Mouse (Mus musculus) liver, embryonic 12.5 days (tissue): ENCODE measurements around the gene Prune2. TPM values are rescaled to one million over a fixed set of nuclear protein-coding genes. Genes with fewer than 3 reads are reported as not detected.

Source experiments
- polyA plus RNA-seq: library from polyadenylated mRNA; unstranded; fragments of >200 nt; fragmentation: Nextera tagmentation; extraction: Ambion mirVana; gene quantifications from 2 replicates; pipeline ENCODE4 v1.2.1, GENCODE M21; 2016

Prune2 gene
- polyA plus RNA-seq, 1 experiment from 2014 or later, result 0.95 TPM

Other genes starting within 250 kb of the Prune2 start
- 10.0 and 10.8 TPM in 2 replicates for gene Vps13a, start 175.2 kb upstream of the Prune2 start, polyA plus RNA-seq
- not detected in 2 replicates for gene Foxb2, start 82.3 kb upstream of the Prune2 start, polyA plus RNA-seq